Mouse (Mus musculus): Measurements from ENCODE around the gene Fgfr2.

Gene Fgfr2

GRCm38 (mm10) chr7:130262528-130263232 lies 2860.5 kb downstream of the Fgfr2 start:
- DNase-seq (ENCODE audit: low spot score): no peak

GRCm38 (mm10) chr7:130261684-130262527 lies 2861.2 kb downstream of the Fgfr2 start:
- no peak for DNase-seq (ENCODE audit: low spot score)

- no peak for DNase-seq (ENCODE audit: low spot score)
These were observed 2862.1 kb downstream of the Fgfr2 start for GRCm38 (mm10) chr7:130260905-130261683.

GRCm38 (mm10) chr7:130260060-130260459 lies 2863.1 kb downstream of the Fgfr2 start:
- DNase-seq (ENCODE audit: low spot score): no peak

GRCm38 (mm10) chr7:130258704-130259295 lies 2864.3 kb downstream of the Fgfr2 start:
- no peak for DNase-seq (ENCODE audit: low spot score)

- no peak for DNase-seq (ENCODE audit: low spot score)
These were observed 2865.0 kb downstream of the Fgfr2 start for GRCm38 (mm10) chr7:130257991-130258703.

- DNase-seq (ENCODE audit: low spot score): no peak
These were observed 2869.9 kb downstream of the Fgfr2 start for GRCm38 (mm10) chr7:130253264-130253663.

- DNase-seq (ENCODE audit: low spot score): no peak
These were observed 2871.1 kb downstream of the Fgfr2 start for GRCm38 (mm10) chr7:130251936-130252523.

- DNase-seq (ENCODE audit: low spot score): no peak
These were observed 2872.2 kb downstream of the Fgfr2 start for GRCm38 (mm10) chr7:130250994-130251393.

- DNase-seq (ENCODE audit: low spot score): no peak
These were observed 2874.7 kb downstream of the Fgfr2 start for GRCm38 (mm10) chr7:130248403-130248802.

- no peak for DNase-seq (ENCODE audit: low spot score)
These were observed 2875.3 kb downstream of the Fgfr2 start for GRCm38 (mm10) chr7:130247831-130248230.

- DNase-seq (ENCODE audit: low spot score): no peak
These were observed 2876.7 kb downstream of the Fgfr2 start for GRCm38 (mm10) chr7:130246483-130246882.

- DNase-seq (ENCODE audit: low spot score): no peak
These were observed 2878.6 kb downstream of the Fgfr2 start for GRCm38 (mm10) chr7:130244545-130244944.

- no peak for DNase-seq (ENCODE audit: low spot score)
These were observed 2879.3 kb downstream of the Fgfr2 start for GRCm38 (mm10) chr7:130243811-130244210.

- no peak for DNase-seq (ENCODE audit: low spot score)
These were observed 2883.0 kb downstream of the Fgfr2 start for GRCm38 (mm10) chr7:130240191-130240590.

- no peak for DNase-seq (ENCODE audit: low spot score)
These were observed 2885.9 kb downstream of the Fgfr2 start for GRCm38 (mm10) chr7:130237244-130237643.

GRCm38 (mm10) chr7:130233777-130234176 lies 2889.4 kb downstream of the Fgfr2 start:
- DNase-seq (ENCODE audit: low spot score): no peak

GRCm38 (mm10) chr7:130230034-130230433 lies 2893.1 kb downstream of the Fgfr2 start:
- DNase-seq (ENCODE audit: low spot score): no peak

GRCm38 (mm10) chr7:130225227-130225626 lies 2897.9 kb downstream of the Fgfr2 start:
- no peak for DNase-seq (ENCODE audit: low spot score)

- DNase-seq (ENCODE audit: low spot score): no peak
These were observed 2900.4 kb downstream of the Fgfr2 start for GRCm38 (mm10) chr7:130222633-130223354.

All from ovary, postnatal 14 days (tissue).